Comparison of ENCODE assay signal across 23 mouse cellular contexts in the genomic region with DNA sequence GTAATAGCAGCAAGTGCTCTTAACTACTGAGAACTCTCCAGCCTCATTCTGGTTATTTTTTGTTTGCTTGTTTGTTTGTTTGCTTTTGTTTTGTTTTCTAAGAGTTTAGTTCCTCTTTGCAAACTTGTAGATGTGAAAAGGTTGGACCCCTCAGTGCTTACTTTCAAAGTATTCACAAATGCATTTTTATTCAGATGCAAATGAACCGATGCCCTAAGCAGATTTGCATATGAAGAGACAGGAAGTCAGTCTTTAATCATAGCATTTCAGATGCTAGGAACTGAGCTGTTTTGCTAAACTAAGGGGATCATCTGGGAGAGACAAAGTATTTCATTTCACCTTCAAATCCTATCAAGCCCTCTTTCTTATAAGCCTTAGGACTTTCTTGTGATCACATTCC.
DNase-seq lines count a peak whose midpoint lies in the region; ATAC-seq and TF ChIP-seq lines count a peak whose summit lies in the region.
"Had no signal": no experiment of that assay in that cellular context is flagged by ENCODE, and none has a peak within 500 bp of the region (broad histone marks: within the 10 kb centered on the region; RNA-seq: fewer than 3 reads in every experiment).

No protein-coding gene starts in this region.

- H3K36me3 ChIP-seq in ES-E14 (ENCODE audit: control insufficient read depth, insufficient read depth, low read length, poor library complexity, severe bottlenecking) = no peaks in the 10 kb centered on the region
- H3K36me3 ChIP-seq: embryonic facial prominence, embryonic 13.5 days; embryonic facial prominence, embryonic 15.5 days; forebrain, embryonic 10.5 days had no signal

- H3K9ac ChIP-seq in ES-E14 (ENCODE audit: insufficient read depth, low read depth, low read length, poor library complexity, severe bottlenecking) = no peak overlapping the region
- H3K9ac ChIP-seq: embryonic facial prominence, embryonic 13.5 days; embryonic facial prominence, embryonic 15.5 days; forebrain, embryonic 13.5 days had no signal

- H3K4me3 ChIP-seq in ES-E14 (ENCODE audit: insufficient read depth in 1 of 2, low read depth in 1 of 2, low read length in 2 of 2, poor library complexity in 1 of 2, severe bottlenecking in 1 of 2) = no peak overlapping the region
- H3K4me3 ChIP-seq: embryonic facial prominence, embryonic 13.5 days; embryonic facial prominence, embryonic 15.5 days; erythroblast, embryonic 14.5 days; forebrain, embryonic 10.5 days; forebrain, embryonic 13.5 days had no signal

- no peaks in the 10 kb centered on the region for H3K9me3 ChIP-seq in ES-E14 (ENCODE audit: control insufficient read depth, insufficient read depth, low read depth, low read length)
- H3K9me3 ChIP-seq: embryonic facial prominence, embryonic 13.5 days; embryonic facial prominence, embryonic 15.5 days; forebrain, embryonic 10.5 days; forebrain, embryonic 13.5 days had no signal

- peak; percentile 93 for DNase-seq in ES-CJ7 (ENCODE audit: low read depth, low spot score)
- peak; percentile 47 for DNase-seq in ES-E14 (ENCODE audit: low read depth, low spot score)
- peak; percentile 14 for DNase-seq in WW6 (ENCODE audit: low read depth, low spot score)
- DNase-seq in brain, embryonic 14.5 days (ENCODE audit: low read depth) = peak; percentile 30
- no peak for DNase-seq in embryo, embryonic 10 days (ENCODE audit: low spot score)
- DNase-seq: adrenal gland, adult 8-10 months; adrenal gland, postnatal 14 days; adrenal gland, postnatal 36 days; cerebellum, adult 11 months; cerebellum, adult 18-20 months; cerebellum, adult 8-10 months; cerebellum, postnatal 10 days; cerebellum, postnatal 25 days; embryo, embryonic 11 days had no signal

- TF ChIP-seq CTCF in brain, embryonic 14.5 days (IDR thresholded peaks at IDR 0.05; ENCODE audit: borderline replicate concordance, extremely low read depth, insufficient read depth, insufficient read length) = no peak

- no peak overlapping the region for H3K27ac ChIP-seq in ES-E14 (ENCODE audit: insufficient read depth, low read depth, low read length, poor library complexity, severe bottlenecking)
- H3K27ac ChIP-seq: embryonic facial prominence, embryonic 13.5 days; embryonic facial prominence, embryonic 15.5 days; forebrain, embryonic 10.5 days; forebrain, embryonic 13.5 days had no signal

- H3K4me1 ChIP-seq in ES-E14 (ENCODE audit: control insufficient read depth in 2 of 2, insufficient read depth in 2 of 2, low read length in 2 of 2, poor library complexity in 1 of 2) = peaks cover 0 to 1% of the 10 kb centered on the region in 2 experiments; a peak in 1 of 4 replicates
- H3K4me1 ChIP-seq: embryonic facial prominence, embryonic 13.5 days; embryonic facial prominence, embryonic 15.5 days; forebrain, embryonic 10.5 days had no signal

- no peak for TF ChIP-seq POLR2A in brain, embryonic 14.5 days (IDR thresholded peaks at IDR 0.05; ENCODE audit: borderline replicate concordance, extremely low read depth, insufficient read depth, insufficient read length, poor library complexity, severe bottlenecking)

- in situ Hi-C loops in ES-E14 (cut with MboI; ENCODE audit: low sequenced_read_pairs in 2 of 2, unreplicated experiment in 2 of 2) = no loop called here

- ATAC-seq in granulocyte monocyte progenitor cell, adult 5-6 weeks (replicated peaks; ENCODE audit: poor library complexity, severe bottlenecking) = no peak
- no peak for ATAC-seq in monocyte, adult 5-6 weeks (replicated peaks; ENCODE audit: insufficient number of reproducible peaks, low FRiP score, low TSS enrichment, poor library complexity, severe bottlenecking)
- ATAC-seq: activated CD4-positive, CD25-positive, alpha-beta regulatory T cell, adult 4 months; forebrain, embryonic 13.5 days; forebrain, embryonic 16.5 days had no signal

TF ChIP-seq in ES-E14, 5 proteins besides CTCF, POLR2A, EP300 and RAD21:
- TF ChIP-seq MAFK (IDR thresholded peaks at IDR 0.05; ENCODE audit: insufficient read depth, low read depth, low read length) (no peak), CHD2 (IDR thresholded peaks at IDR 0.05; ENCODE audit: low read depth, low read length) (0 out of 2 replicates have a peak, but pooled peaks have one; percentile 20), ZNF384 (IDR thresholded peaks at IDR 0.05; ENCODE audit: low read depth, low read length) (no peak)
